Mouse (Mus musculus) liver, postnatal 0 days (tissue): ENCODE measurements at regions not wholly inside any gene's neighbourhood (a gene's known extent, or its start where the extent isn't known, plus 50 kb on each side); places are given as distances from the start of the nearest gene placed in this dataset. TPM values are rescaled to one million over a fixed set of nuclear protein-coding genes. Genes with fewer than 3 reads are reported as not detected.

Source experiments
- ATAC-seq: fragments of 200-750 bp; cut with Nextera tagmentation; 2 replicates; pipeline ENCODE4 v1.8.0; 2017; ENCODE audit warnings: mild to moderate bottlenecking, moderate library complexity
- DNase-seq: peaks from one replicate; pipeline ENCODE4 v3.0.0-alpha.2; 2016
- H3K27ac ChIP-seq: fragments of 300-500 bp; sonication (generic); 2 replicates; pipeline ENCODE4 v1.5.1; 2014; ENCODE audit warnings: antibody characterized with exemption, moderate library complexity, mild to moderate bottlenecking, low read depth
- H3K27me3 ChIP-seq: fragments of 300-500 bp; sonication (generic); 2 replicates; pipeline ENCODE4 v1.6.1; 2014; ENCODE audit warnings: low read length, control low read depth, mixed read lengths; ENCODE audit not compliant: insufficient read depth
- H3K36me3 ChIP-seq: fragments of 300-500 bp; sonication (generic); replicated peaks from 2 replicates; pipeline ENCODE4 v1.6.1; 2014; ENCODE audit warnings: mild to moderate bottlenecking, control low read depth, low read length, moderate library complexity, mixed read lengths; ENCODE audit not compliant: insufficient read depth
- H3K4me1 ChIP-seq: fragments of 300-500 bp; sonication (generic); 2 replicates; pipeline ENCODE4 v1.6.1; 2014; ENCODE audit warnings: antibody characterized with exemption, mild to moderate bottlenecking, control low read depth; ENCODE audit not compliant: insufficient read depth
- H3K4me2 ChIP-seq: fragments of 300-500 bp; sonication (generic); 2 replicates; pipeline ENCODE4 v1.6.1; 2014; ENCODE audit warnings: low read depth, mild to moderate bottlenecking, low read length, moderate library complexity, mixed read lengths
- H3K4me3 ChIP-seq: fragments of 300-500 bp; sonication (generic); 2 replicates; pipeline ENCODE4 v1.5.1; 2014; ENCODE audit warnings: low read depth, low read length
- H3K9ac ChIP-seq: fragments of 300-500 bp; sonication (generic); replicated peaks from 2 replicates; pipeline ENCODE4 v1.6.1; 2014; ENCODE audit warnings: mild to moderate bottlenecking, moderate library complexity
- H3K9me3 ChIP-seq: fragments of 300-500 bp; sonication (generic); 2 replicates; pipeline ENCODE4 v1.6.1; 2016; ENCODE audit warnings: mild to moderate bottlenecking, control low read depth, low read length, mixed read lengths
- CTCF ChIP-seq: sonication (generic); IDR thresholded peaks from 2 replicates; pipeline ENCODE4 v1.5.1; 2016; ENCODE audit warnings: antibody characterized with exemption, low read depth
- EP300 ChIP-seq: IDR thresholded peaks from 2 replicates; pipeline ENCODE4 v1.6.1; 2016; ENCODE audit warnings: antibody characterized with exemption, low read depth, mild to moderate bottlenecking
- WGBS: fragments of 180-500 bp; shearing (Covaris S2); extraction: QIAGEN DNeasy Blood & Tissue Kit; methylation state at CpG from one replicate; pipeline ENCODE4 v1.1.7; 2014; ENCODE audit not compliant: insufficient replicate concordance; 5-methylcytosine and 5-hydroxymethylcytosine counted together
- microRNA-seq: library from miRNA; unstranded; fragments of <30 nt; microRNA quantifications from one replicate; pipeline ENCODE4, GENCODE M21; 2016

DNA sequence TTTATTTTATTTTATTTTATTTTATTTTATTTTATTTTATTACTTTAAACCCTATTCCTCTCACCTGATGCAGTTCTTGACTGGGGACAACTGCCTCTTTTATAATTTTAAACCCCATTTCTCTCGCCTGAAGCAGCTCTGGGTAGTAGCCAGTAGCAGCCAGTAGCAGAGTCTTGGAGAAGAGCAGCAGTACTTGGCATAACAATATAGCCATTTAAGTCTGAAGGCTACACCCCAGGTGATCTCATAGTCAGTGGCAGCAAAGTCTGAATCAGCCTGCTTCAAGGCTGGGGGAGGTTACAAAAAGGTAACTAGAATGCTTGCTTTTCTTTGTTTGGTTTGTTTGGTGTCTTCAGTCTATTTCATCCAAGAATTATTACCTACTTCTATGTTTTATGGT lies 373.2 kb downstream of the Eepd1 start:
- TF ChIP-seq CTCF (no peak), EP300 (no peak)
- no peaks in the 10 kb centered on the region for H3K9me3 ChIP-seq
- no peaks in the 10 kb centered on the region for H3K4me1 ChIP-seq
- no peak overlapping the region for H3K9ac ChIP-seq
- DNase-seq (no peak), ATAC-seq (no peak)
- no peaks in the 10 kb centered on the region for H3K27me3 ChIP-seq
- H3K36me3 ChIP-seq = no peaks in the 10 kb centered on the region
- WGBS = 60% methylated on average over 1 of the region's 1 CpGs
- no peak overlapping the region for H3K4me3 ChIP-seq
- H3K4me2 ChIP-seq = no peak overlapping the region
- no peak overlapping the region for H3K27ac ChIP-seq

DNA sequence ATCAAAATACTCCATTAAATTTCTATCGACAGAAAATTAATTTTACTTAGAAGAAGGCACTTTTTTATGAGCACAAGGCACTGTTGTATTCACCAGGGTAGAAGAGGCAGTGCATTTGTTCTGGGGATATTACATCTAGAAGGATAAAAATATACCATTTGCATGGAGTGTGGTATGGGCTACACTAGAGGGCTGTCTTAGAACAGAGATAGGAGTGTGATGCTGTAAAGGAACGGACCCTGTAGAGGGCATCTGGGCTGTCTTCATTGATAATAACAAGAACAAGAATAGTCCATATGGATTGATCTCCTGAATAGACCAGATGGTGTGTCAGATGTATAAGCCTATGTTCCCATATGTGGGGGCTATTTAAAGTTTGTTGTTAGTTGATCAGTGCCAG lies 388.9 kb downstream of the Eepd1 start:
- no peak overlapping the region for H3K4me2 ChIP-seq
- DNase-seq (no peak), ATAC-seq (no peak)
- no peaks in the 10 kb centered on the region for H3K4me1 ChIP-seq
- no peaks in the 10 kb centered on the region; the same call in 1 of the 2 replicates for H3K9me3 ChIP-seq
- TF ChIP-seq EP300 = no peak
- TF ChIP-seq CTCF = no peak
- 52% methylated on average over 2 of the region's 2 CpGs for WGBS
- no peak overlapping the region for H3K4me3 ChIP-seq
- H3K27ac ChIP-seq = no peak overlapping the region
- H3K9ac ChIP-seq = no peak overlapping the region
- H3K36me3 ChIP-seq = no peaks in the 10 kb centered on the region
- H3K27me3 ChIP-seq = no peaks in the 10 kb centered on the region

DNA sequence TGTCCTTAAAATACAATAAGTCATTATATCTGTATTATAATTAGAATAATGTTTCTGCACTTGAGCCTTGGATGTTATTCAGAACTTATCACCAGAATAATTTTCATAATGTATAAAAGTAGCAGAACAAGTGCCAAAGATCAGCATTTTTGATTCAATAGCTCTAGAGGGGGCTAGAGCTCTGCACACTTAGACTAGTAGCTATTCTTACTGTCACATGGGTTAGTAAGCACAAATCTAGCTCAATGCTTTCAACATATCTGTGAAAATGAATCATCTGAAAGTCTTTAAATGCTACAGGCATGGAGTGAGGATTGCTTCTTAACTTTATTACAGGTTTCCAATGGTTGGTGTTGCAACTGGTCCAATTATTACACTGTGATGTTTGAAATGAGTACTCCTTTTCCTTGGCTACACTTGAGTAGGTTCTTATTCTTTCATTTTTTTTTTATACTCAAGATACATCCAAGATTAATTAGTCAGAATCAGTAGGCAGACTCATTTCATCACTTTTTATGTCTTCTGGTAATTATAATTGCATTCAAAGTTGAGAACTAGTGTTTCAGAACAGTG lies 415.1 kb downstream of the Eepd1 start:
- Histone ChIP-seq H3K36me3 (no peaks in the 10 kb centered on the region), H3K4me3 (no peak overlapping the region), H3K4me1 (no peaks in the 10 kb centered on the region), H3K9me3 (no peaks in the 10 kb centered on the region), H3K27me3 (no peaks in the 10 kb centered on the region), H3K4me2 (no peak overlapping the region), H3K9ac (no peak overlapping the region), H3K27ac (no peak overlapping the region)
- no peak for ATAC-seq
- DNase-seq = no peak
- no peak for TF ChIP-seq EP300
- no peak for TF ChIP-seq CTCF

Small RNA genes lying in the stretch of these regions (microRNA-seq; reads per million reads assigned to microRNA genes)
- not detected for gene Gm26190
